In genomic region chr16:11086299-11086698, GRCm38 (mm10) we compare ENCODE assay signal across 23 mouse cellular contexts.
"Had no signal": no experiment of that assay in that cellular context is flagged by ENCODE, and none has a peak within 500 bp of the region (broad histone marks: within the 10 kb centered on the region; RNA-seq: fewer than 3 reads in every experiment).

No protein-coding gene starts in this region.

- H3K4me1 ChIP-seq: heart, embryonic 12.5 days; hindbrain, embryonic 12.5 days; intestine, embryonic 15.5 days; kidney, embryonic 15.5 days had no signal

- ATAC-seq: inflammation-experienced regulatory T-cells, adult 6 months; intestine, embryonic 15.5 days; intestine, embryonic 16.5 days; intestine, postnatal 0 days had no signal

- H3K27me3 ChIP-seq: heart, embryonic 12.5 days; heart, embryonic 13.5 days; heart, embryonic 15.5 days; hindbrain, embryonic 12.5 days; hindbrain, embryonic 15.5 days; intestine, embryonic 15.5 days; kidney, embryonic 15.5 days had no signal

- DNase-seq: heart, adult 2 months; heart, postnatal 10 days; heart, postnatal 14 days; heart, postnatal 36 days; heart, postnatal 4 days; kidney, postnatal 14 days; layer of hippocampus, adult 9-11 months; layer of hippocampus, postnatal 36 days had no signal

- H3K9me3 ChIP-seq: heart, embryonic 12.5 days; heart, embryonic 13.5 days; heart, embryonic 15.5 days; hindbrain, embryonic 10.5 days; hindbrain, embryonic 12.5 days; hindbrain, embryonic 15.5 days; intestine, embryonic 15.5 days; kidney, embryonic 15.5 days had no signal

- H3K4me3 ChIP-seq: heart, adult 2 months; heart, embryonic 12.5 days; heart, embryonic 13.5 days; heart, embryonic 15.5 days; hindbrain, embryonic 10.5 days; hindbrain, embryonic 12.5 days; hindbrain, embryonic 15.5 days; intestine, embryonic 15.5 days; kidney, embryonic 15.5 days; layer of hippocampus, adult 2 months; left cerebral cortex, adult 2 months had no signal

- H3K4me2 ChIP-seq: heart, embryonic 12.5 days; heart, embryonic 13.5 days; heart, embryonic 15.5 days; hindbrain, embryonic 12.5 days; hindbrain, embryonic 14.5 days; hindbrain, embryonic 15.5 days; intestine, embryonic 15.5 days; kidney, embryonic 15.5 days had no signal

- H3K27ac ChIP-seq: heart, adult 2 months; heart, embryonic 13.5 days; heart, embryonic 15.5 days; hindbrain, embryonic 10.5 days; intestine, embryonic 15.5 days; kidney, embryonic 15.5 days; kidney, postnatal 0 days had no signal

- H3K9ac ChIP-seq: heart, embryonic 12.5 days; heart, embryonic 13.5 days; heart, embryonic 15.5 days; hindbrain, embryonic 12.5 days; hindbrain, embryonic 14.5 days; hindbrain, embryonic 15.5 days; intestine, embryonic 15.5 days; kidney, embryonic 15.5 days had no signal
